Mouse (Mus musculus) adrenal gland, adult 2 months (tissue): ENCODE data around the gene Lypd3. TPM values are rescaled to one million over a fixed set of nuclear protein-coding genes. Genes with fewer than 3 reads are reported as not detected.
A peak's percentile ranks its signal among the peaks of the same experiment; 100 is the strongest.
"Not testable (repeated sequence)": the region's sequence is repeated elsewhere in the genome, so short reads cannot be mapped to it uniquely, and the experiment has no call there.

ENCODE experiments used
- DNase-seq: peaks from one replicate; pipeline ENCODE4 v3.0.0; 2021
- polyA plus RNA-seq: library from polyadenylated mRNA; depleted of rRNA; stranded (reverse); fragments of >200 nt; gene quantifications from 2 replicates; pipeline ENCODE4 v1.2.3, GENCODE M21; 2012
- total RNA-seq, 2 experiments: library from RNA; stranded (reverse); gene quantifications; 2 replicates each; pipeline ENCODE4 v1.2.3; 2021

Lypd3 gene
- total and polyA plus RNA-seq, 3 experiments: 0.79 to 1.9 (median 0.84) TPM

DNA sequence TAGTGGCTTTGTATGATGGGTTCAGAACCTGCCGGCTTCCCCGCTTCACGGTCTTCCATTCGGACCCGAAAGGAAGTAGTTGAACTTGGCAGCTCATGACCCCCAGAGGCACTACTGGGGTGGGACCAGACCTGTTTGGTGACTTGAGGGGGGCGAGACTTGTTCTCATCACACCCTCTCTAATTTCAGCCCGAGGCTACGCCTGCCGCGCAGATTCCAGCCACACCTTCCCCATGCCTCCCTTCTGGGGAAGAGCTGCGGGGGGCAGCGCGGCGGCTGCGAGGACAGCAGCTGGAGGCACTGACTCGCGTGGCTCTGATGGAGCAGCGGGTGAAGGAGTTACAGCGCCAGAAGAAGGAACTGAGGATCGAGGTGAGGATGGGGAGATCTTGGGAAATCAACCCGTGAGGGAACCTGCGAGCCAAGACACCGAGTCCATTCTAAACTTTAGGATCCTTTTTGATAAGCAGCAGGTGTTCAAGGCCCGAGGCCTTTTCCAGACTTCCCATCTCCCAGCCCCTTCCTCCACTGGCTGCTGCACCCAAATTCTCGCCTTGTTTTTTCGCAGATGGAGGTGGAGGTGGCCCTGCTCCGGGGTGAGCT is 23.9 kb upstream of the Lypd3 start:
- no peak for DNase-seq

DNA sequence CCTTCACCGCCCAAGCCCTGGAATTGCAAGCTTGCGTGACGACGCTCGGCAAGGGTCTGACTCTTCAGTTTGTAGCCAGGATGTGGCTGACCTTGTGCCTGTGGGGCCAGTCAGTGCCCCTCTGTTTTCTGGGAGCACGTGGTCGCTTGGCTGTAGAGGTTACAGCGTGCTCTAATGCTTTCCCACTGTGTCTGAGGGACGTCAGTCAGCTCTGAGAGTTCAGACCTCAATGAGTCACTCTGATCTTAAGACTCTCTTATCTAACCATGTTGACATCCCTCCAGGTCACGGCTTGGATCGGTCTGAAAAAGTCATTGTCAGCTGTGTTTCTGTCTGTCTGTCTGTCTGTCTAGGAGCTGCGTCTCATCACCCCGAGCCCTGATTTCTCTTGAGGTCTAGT is 21.5 kb upstream of the Lypd3 start:
- DNase-seq: no peak

DNA sequence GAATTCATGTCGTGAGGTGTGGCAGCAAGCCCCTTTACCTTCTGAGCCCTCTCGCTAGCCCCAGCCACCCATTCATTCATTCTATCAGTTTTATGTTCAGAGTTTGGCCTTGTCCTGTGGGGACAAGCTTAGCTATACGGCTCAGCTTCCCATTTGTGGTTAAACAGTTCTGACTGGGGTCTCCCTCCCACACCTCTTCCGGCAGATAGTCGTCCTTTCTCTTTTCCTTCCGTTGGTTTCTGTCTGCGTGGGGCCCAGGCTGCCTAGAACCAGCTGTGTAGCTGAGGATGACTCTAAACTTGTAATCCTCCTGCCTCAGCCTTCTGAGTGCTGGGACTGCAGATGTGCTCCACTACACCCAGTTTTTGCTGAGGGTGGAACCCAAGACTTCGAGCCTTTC is 18.6 kb upstream of the Lypd3 start:
- DNase-seq: no peak

DNA sequence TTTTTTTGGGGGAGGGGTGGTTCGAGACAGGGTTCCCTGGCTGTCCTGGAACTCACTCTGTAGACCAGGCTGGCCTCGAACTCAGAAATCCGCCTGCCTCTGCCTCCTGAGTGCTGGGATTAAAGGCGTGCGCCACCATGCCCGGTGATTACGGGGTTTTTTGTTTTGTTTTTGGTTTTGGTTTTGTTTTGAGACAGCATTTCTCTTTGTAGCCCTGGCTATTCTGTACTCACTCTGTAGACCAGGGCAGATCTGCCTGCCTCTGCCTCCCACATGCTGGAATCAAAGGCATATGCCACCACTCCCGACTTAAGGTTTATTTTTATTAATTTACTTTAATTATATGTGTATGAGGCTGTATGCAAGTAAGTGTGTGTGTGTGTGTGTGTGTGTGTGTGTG is 18.0 kb upstream of the Lypd3 start:
- DNase-seq: not testable (repeated sequence)

DNA sequence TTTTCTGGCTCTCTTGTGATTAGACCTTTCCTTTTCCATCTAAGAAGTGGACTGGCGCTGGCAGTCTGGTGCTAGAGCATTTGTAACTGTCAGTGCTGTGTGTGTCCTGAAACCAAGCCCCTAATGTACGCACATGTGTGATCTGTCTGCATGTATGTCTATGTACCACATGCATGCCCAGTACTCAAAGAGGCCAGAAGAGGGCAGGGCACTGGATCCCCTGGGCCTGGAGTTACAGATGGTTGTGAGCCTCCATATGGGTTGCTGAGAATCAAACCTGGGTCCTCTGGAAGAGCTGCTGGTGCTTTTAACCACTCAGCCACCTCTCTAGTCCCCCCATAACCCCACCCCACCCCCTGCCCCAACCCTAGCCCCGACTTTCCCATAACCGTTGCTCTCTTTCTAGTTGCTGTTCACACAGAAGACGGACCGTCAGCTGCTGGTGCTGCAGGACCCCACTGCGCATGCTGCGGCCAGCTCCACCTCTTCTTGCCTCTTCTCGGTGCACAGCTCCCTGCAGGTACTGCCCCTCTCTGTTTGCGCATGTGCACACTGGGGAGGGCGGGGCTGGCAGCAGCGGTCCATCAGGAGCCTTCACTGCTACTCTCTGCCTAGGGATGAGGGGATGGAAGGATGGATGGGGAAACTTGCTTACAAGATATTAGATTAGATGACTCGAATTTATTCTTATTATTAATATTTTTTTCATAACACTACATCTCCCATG is 16.5 kb upstream of the Lypd3 start:
- no peak for DNase-seq

DNA sequence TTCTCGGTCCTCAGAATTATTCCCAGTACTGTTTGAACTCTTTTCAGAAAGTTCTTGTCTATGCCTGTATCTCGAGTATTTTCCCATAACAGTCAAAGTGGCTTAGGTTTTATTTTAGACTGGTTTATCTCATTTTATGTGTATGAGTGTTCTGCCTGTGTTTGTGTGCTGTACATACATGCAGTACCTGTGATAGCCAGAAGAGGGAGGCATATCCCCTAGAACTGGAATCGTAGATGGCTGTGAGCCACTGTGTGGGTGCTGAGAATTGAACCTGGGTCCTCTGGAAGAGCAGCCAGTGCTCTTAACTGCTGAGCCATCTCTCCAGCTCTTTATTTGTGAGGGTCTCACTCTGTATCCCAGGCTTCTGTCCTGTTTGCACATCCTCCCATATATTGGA is 15.2 kb upstream of the Lypd3 start:
- no peak for DNase-seq

DNA sequence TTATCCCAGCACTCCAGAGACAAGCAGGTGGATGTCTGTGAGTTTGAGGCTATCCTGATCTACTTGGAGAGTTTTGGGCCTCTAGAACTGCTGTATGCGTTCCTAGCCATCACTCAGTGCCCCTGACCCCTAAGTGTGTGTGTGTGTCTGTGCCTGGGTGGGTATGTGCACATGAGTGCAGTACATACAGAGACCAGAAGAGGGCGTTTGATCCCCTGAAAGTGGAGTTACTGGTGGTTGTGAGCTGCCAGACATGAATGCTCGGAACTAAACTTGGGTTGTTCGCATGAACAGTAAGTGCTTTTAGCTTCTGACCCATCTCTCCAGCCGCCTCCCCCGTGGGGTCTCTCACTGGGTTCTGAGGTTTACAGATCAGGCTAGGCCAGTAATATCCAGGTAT is 13.4 kb upstream of the Lypd3 start:
- DNase-seq: no peak

DNA sequence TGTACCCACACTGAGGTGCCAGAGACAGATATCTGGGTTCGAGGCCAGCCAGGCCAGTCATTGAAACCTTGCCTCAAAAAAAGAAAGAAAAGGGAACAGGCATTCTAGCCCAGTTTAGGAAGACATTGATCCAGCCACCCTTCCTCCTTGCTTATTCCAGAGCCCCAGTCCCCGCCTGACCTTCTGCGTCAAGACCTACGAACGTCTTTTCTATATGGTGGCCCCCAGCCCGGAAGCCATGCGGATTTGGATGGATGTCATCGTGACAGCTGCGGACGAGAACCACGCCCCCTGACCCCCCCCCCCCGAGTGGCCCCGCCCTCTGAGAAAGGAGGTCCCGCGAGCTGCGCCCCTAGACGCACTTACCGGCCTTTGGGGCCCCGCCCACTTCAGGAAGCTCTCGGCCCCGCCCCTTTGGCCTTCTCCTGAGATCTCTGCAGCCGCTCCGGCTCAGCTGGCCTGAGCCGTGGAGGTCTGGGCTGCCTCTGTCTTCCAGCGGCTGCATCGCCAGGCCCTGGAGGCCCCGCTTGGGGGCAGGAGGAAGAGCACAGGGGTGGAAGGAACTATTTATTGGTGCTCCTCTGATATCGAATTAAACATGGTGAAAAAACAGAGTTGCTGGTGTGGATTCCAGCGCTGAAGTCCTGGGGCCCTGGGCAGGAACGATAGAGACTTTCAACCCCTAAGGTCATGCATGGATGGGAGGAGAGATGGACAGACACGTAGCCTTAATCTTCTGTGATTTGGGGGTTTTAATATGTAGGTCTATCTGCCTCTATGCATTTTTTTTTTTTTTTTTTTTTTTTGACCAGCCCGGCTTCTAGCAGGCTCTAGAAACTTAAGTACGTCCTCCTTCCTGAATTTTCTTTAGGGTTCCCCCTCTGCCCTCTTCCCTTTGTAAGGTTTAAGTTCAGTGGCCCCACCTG is 7.4 kb upstream of the Lypd3 start:
- DNase-seq: peak; percentile 93

DNA sequence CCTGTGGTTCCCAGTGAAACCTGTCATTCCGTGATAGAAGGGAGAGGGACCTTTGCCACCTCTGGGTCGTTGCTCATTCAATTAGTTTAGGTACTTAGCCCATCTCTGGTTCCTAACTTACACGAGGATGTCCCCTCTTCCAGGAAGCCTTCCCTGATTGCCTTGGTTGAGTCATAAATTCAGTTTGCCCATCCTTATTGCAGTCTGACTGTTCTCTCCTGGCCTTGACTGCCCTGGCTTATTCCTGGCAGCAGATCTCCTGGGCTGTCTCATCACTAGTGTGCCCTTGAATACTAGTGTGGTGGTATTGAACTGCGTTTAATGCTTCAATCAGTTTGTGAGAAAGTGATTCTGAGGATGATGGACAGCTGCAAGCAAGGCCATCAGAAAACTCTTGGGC is 6.7 kb upstream of the Lypd3 start:
- DNase-seq: peak; percentile 71

DNA sequence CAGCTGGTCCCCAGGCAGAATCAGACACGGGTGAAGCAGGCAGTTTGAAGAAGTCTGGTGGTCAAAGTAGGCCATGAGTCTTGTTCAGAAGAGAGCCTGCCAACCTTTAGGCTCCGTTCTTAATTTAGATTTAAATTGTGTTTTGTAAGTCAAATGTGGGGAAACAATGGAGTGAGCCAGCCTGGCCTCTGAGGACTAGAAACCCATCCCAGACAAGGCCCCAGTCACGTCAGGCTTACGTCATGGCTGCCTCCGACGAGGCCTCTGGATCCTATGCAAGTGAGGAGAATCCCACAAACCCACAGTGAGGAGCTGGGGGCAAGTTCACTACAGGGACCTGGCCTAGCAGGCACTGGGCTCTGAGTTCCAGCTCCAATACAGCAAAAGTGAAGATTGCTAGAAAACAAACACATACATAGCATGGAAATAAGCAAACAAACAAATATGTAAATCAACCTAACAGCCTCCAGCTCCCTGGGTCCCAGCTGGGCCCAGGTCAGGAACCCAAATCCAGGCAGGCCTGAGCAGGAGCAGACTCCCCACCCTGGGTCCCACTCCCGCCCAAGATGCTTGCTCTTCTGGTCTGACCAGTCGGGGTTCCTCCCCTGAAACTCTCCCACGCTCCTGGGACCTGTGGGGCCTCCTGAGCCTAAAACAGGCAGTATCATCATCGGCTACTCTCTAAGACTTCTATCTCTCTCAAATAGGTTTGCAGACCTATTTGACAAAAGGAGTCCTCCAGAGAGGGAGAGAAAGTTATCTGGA is 6.1 kb upstream of the Lypd3 start:
- no peak for DNase-seq

DNA sequence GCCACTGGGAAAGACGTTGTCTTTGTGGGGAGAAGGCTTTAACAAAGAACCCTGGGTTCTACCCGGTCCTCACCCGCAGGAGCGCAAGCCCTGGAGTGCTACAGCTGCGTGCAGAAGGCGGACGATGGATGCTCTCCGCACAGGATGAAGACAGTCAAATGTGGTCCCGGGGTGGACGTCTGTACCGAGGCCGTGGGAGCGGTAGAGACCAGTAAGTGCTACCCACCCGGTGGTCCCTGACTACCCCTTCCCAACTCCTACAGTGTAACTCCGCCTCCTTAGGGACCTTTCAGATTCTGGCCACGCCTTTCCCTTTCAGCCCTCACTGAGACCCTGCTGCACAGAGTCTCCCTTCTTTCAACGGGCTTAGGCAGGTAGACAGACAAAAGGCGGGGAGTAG is 696 bp downstream of the Lypd3 start:
- DNase-seq: no peak

DNA sequence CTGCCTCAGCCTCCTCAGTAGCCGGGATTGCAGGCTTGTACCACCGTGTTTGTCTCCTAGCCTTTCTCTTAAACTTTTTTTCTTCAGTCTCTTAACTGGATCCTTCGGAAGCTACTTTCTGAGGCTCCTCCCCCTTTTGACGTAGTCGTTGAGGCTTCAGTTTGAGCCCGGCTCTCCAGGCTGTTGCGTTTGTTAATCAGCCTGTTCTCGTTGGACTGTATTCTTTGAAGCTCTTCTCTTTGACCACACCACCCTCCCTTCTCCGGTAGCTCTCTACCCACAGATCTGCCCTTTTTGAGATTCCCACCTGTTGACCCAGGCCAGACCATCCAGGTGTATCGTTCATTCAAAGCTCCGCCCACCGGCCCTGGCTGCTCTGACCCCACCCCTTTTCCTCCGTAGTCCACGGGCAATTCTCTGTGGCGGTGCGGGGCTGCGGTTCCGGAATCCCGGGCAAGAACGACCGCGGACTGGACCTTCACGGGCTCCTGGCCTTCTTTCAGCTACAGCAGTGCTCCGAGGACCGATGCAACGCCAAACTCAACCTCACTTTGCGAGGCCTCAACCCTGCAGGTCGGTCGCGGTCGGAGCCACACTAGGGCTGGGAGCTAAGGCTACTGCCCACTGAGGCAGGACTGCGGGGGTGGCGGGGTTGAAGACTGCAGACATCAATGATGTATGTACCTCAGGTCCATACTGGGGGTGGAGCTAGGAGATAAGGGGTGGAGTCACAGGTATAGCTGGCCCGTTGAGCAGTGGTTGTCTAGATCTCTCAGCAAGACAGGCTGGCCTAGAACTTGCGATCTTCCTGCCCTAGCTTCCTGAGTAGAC is 1.9 kb downstream of the Lypd3 start:
- DNase-seq: peak; percentile 55

DNA sequence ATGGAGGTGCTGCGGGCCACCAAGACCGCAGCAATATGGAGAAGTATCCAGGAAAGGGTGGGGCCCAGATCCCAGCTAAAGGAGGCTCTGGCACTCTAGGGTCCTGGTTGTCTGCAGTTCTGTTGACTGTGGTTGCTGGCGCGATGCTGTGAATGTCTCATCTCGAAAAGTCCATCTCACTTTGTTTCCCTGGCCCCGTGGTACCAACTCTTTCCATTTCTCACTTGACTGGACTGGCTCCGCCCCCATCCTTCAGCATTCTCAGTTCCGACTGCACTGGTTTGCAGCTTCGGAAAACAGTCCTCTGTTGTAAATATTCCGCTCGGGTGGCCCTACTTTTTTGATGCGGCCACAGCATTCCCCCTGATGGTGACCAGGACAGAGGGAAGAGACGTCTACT is 4.1 kb downstream of the Lypd3 start:
- no peak for DNase-seq

DNA sequence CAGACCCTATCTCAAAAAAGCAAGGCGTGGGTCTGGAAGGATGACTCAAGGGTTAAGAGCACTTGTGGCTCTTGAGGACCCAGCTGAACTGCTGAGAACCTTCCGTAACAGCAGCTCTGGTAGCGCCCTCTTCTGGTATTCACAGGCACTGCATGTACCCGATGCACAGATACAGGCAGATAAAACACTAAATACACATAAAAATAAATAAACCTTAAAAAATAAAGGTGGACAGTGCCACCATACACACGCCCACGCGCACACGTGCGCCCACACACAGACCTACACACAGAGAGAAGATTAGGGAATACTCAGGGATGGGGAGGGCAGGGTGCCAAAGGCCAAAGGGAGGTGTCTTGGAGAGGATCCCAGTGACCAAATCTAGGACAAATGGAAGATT is 6.1 kb downstream of the Lypd3 start:
- DNase-seq: peak; percentile 76

DNA sequence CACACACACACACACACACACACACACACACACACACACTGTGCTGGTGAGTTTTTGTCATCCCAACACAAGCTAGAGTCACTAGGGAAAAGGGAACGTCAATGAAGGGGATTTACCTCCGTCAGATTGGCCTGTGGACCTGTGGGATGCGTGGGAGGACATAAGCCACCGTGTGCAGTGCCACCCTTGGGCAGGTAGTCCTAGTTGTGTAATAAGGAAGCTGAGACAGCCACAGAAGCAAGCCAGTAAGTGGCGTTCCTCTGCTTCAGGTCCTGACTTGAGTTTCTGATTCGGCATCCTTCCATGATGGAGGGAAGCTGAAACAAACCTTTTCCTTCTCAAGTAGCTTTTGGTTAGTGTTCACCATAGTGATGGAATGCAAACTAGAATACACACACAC is 8.1 kb downstream of the Lypd3 start:
- no peak for DNase-seq

DNA sequence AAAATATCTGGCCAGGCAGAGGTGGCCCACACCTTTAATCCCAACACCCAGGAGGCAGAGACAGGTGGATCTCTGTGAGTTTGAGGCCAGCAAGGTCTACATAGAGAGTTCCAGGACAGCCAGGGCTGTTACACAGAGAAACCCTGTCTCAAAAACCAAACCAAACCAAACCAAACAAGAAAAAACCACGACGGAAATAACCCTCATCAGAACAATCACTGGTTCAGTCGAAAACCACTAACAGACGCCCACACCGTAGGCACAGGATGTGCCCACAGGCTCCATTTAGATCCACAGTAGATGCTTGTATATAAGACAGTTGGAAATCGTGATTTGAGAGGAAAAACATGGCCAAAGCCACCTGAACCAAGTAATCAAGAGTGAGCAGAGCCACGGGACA is 8.6 kb downstream of the Lypd3 start:
- no peak for DNase-seq

DNA sequence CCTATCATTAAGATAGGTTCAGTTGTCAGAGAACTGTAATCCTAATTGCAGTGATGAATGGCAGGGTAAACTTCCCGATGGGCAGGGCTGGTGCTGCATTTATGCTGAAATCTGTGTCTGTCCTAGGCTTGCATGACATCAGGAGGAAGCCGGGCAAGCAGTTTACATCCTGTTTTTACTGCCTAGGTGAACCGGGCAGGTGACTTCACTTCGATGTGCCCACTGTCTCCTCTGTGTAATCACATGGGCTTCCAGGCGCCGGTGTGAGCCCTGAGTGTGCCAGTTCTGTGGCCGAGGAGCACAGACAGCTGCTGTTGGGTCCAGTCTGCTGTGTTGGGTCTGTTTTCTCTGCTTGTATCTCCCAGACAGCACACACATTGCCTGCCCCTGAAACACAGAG is 10.1 kb downstream of the Lypd3 start:
- DNase-seq: no peak

DNA sequence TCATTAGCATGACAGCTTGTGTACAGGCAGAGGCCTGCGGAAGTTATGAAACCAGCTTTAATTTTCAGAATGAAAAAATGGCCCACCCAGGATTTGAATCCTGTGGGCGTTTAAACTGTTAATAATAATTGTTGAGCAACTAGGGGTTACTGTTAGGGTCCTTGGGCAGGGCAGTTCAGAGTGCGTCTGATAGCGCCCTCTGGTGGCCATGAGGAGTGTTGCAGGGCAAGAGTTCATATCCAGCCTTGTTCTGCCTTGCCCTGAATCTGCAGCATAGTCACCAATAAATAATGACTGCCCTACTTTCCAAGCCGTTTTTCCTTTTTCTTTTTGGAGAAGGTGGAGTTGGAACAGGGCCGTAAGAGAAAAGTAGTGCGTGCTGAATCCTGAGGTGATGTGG is 17.3 kb downstream of the Lypd3 start:
- peak; percentile 73 for DNase-seq

DNA sequence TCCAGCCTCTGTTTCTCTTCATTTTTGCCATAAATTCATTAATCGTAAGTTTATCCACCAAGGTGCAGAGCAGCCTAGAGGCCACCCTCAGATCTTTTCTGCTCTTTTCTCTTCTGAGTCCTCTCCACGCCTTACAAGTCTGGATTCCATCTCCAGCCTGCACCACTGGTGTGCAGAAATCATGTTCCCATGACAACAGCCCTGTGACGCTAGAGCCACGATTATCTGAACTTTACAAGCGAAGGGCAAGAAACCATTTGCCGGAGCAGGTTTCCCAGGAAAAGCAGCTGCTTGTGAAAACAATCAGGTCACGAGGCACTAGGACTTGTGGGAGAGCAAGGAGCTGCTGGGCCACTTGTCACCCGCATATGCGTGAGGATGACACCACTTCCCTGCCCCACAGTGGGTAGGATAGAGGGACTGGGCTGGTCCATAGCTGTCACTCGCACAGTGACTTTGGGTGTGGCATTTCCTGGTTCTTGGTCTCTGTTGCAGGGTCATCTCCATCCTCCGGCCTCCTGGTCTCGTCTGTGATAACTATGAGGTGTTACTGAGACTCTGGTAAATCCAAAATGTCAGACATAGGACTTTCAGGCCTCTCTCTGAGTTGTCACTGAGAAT is 23.5 kb downstream of the Lypd3 start:
- peak; percentile 20 for DNase-seq

DNA sequence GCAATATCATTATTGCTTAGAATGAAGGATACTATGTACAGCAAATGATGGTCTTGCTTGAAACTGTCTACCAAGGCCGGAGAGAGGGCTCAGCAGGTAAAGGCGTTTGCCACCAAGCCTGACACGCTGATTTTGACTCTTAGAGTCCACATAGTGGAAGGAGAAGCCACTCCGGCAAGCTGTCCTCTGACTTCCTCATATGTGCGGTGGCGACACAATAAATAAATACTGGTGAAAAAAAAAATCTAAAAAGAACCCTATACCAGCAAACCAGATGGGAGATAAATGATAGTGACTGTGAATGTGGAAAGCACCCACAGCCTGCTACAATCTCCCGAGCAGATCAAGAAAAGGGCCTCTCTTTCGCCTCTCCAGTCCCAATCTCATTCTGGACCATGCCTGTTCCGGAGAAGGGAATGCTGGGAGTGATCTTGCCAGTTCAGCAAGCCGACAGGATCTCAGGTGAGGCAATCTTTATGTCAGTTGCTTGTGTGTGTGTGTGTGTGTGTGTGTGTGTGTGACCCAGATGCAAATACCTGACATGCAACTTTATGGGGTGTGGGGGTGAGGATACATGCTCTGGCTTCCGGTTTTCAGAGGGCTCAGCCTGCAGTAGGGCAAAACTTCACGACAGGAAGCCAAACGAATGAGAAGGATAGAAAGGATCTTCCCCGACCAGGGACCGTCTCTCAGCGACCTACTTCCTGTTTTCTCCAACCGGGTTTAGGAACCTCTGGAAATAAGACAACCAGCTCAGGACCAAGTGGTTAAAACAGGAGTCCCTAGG is 25.0 kb downstream of the Lypd3 start:
- DNase-seq: no peak
